Mouse (Mus musculus) cerebellum, adult (tissue): ENCODE data around the gene Omp.

Source experiments
- ATAC-seq: cut with Nextera tagmentation; 2 replicates; pipeline ENCODE4 v1.9.2; 2017; ENCODE audit warnings: mild to moderate bottlenecking, moderate library complexity, mixed read lengths; ENCODE audit not compliant: insufficient number of reproducible peaks, low FRiP score, low TSS enrichment

Omp gene

GRCm38 (mm10) chr7:98104481-98105435, 40.5 kb downstream of the Omp start:
- ATAC-seq: no peak

GRCm38 (mm10) chr7:98103942-98104292, 41.4 kb downstream of the Omp start:
- ATAC-seq: no peak

GRCm38 (mm10) chr7:98103002-98103941, 42.0 kb downstream of the Omp start:
- ATAC-seq: peak; percentile 60

GRCm38 (mm10) chr7:98102488-98102887, 42.8 kb downstream of the Omp start:
- no peak for ATAC-seq

GRCm38 (mm10) chr7:98097557-98097956, 47.7 kb downstream of the Omp start:
- ATAC-seq: no peak

- no peak for ATAC-seq
Measured at GRCm38 (mm10) chr7:98095852-98096251, 49.5 kb downstream of the Omp start.
